Mouse (Mus musculus): Measurements from ENCODE around the gene Cdh1.

Gene Cdh1

DNA sequence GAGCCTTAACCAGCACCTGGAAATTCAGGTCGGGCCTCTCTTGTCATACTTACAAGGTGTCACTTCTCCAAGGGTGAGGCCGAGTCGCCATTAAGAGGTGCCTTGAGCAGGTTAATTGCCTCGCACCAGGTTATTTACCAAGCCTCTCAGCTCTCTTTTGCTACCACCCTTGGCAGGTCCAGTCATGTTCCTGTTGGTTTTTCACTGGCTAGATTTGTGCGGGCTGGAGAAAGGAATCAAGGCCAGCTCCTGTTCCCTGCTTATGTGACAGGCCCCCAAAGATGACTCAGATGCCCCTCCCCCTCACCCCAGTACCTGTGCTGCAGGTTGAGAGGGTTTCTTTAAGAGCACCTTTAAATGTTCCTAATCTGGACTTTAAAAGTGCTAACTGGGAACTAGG is 43.6 kb downstream of the Cdh1 start:
- no peak for DNase-seq (ENCODE audit: inconsistent age in 2 of 2, low spot score in 1 of 2)

DNA sequence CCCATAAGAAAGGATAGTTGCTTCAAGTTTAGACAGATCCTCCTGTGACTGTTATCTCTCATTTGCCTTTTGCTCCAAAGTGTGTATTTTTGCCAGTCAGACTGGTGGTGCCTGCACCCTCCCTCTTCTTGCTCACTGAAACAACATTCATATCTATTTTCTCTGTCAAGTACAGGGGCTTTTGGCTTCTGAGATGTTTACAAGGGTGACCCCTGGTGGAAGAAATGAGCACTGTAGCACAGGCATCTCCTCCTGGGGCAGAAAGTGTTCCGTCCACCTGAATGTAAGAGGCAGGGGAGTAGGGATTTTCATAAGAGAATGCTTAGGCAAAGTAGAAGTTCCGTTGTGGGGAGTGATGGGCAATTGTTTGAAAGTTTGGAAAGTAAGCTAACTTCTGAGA is 44.2 kb downstream of the Cdh1 start:
- DNase-seq (ENCODE audit: inconsistent age in 2 of 2, low spot score in 1 of 2): peak; percentile 72 to 93

- DNase-seq (ENCODE audit: inconsistent age in 2 of 2, low spot score in 1 of 2): no peak
These were observed 45.3 kb downstream of the Cdh1 start for GRCm38 (mm10) chr8:106648421-106648820.

DNA sequence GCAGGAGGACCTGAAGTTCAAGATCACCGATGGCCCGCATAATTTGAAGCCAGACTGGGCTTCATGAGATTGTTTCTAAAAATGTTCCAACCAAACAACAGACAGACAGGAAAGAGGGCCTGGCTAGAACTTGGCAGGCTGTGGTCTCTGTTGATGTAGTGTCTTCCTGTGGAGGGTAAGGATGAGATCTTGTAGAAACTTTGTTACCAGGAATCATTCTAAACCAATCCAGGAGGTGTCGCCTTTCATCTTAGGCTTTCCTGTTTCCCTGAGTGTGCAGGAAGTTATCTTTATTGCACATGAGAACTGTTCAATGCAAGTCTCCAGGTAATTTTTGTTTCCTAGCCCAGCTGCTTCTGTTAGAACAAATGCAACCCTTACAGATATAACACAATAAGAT is 48.8 kb downstream of the Cdh1 start:
- DNase-seq (ENCODE audit: inconsistent age in 2 of 2, low spot score in 1 of 2): no peak

DNA sequence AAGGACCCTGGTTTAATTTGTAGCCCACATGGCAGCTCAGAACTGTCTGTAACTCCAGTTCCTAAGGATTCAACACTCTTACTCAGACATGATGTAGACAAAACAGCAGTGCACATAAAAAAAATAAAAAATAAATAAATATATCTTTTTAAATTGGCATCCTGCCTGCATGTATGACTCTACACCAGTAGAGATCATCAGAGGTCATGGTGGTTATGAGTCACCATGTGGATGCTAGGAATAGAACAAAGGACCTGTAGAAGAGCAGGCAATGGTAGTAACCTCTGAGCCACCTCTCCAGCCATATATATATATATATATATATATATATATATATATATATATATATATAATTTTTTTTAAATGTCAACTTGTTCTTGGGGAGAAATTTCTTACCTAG is 52.9 kb downstream of the Cdh1 start:
- peak in 1 of 2 experiments; percentile 65 for DNase-seq (ENCODE audit: inconsistent age in 2 of 2, low spot score in 1 of 2)

- DNase-seq (ENCODE audit: inconsistent age in 2 of 2, low spot score in 1 of 2): no peak
These were observed 69.6 kb downstream of the Cdh1 start for GRCm38 (mm10) chr8:106672786-106673185.

GRCm38 (mm10) chr8:106674318-106674717 is 71.2 kb downstream of the Cdh1 start:
- DNase-seq (ENCODE audit: inconsistent age in 2 of 2, low spot score in 1 of 2): no peak

GRCm38 (mm10) chr8:106674894-106675293 is 71.7 kb downstream of the Cdh1 start:
- peak in 1 of 2 experiments; percentile 34 for DNase-seq (ENCODE audit: inconsistent age in 2 of 2, low spot score in 1 of 2)

DNA sequence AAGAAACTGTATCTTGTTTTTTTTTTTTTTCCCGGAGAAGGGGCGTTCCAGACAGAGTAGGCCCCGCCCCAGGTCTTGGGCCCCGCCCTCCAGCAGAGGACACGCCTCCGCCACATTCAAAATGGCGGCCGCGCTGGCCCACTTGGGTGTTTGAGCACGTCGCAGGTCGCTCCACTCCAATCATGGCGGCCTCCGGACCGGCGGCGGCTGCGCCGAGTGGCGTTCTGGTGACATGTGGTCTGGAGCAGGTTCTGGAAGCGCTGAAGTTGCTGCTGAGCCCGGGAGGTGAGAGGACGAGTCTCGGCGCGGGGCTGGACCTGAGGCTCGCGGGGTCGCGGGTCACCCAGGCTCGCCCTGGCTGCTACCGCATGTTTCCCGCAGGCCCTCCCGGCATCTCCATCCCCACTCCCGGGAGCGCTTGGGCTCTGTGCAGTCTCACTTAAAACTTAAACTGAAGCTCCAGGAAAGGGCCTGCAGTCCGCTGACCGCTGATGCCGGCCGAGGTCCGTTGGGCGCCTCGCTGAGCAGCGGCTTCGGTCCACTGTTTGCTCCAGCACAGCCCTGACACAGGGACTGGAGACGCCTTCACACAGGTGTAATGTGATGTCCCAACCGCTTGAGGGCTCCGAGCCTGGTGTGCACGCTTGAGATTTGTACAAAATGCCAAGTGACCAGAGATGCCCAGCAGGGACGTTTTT is 80.0 kb downstream of the Cdh1 start, which contains the start of gene Tango6:
Gene Tango6 (plus strand): TSS at position 98 of the 698 bp plus-strand sequence.
- peak; percentile 91 to 97 for DNase-seq (ENCODE audit: inconsistent age in 2 of 2, low spot score in 1 of 2)

DNA sequence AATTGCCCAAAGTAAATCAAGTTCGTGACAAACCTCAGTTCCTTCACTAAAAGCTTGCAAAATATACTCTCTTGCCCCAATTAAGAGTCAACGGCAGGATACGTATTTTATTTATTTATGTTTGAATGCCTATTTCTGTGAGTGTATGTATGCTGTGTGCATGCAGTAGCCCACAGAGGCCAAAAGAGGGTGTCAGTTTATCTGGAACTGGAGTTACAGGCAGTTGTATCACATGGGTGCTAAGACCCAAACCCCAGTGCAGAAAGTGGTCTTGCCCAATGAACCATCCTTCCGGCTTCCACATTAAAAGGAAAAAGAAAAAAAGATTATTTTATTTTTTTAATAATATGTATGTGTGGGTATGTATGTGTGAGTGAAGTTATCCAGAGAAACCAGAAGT is 81.2 kb downstream of the Cdh1 start:
- no peak for DNase-seq (ENCODE audit: inconsistent age in 2 of 2, low spot score in 1 of 2)

- DNase-seq (ENCODE audit: inconsistent age in 2 of 2, low spot score in 1 of 2): peak in 1 of 2 experiments; percentile 57
These were observed 84.3 kb downstream of the Cdh1 start for GRCm38 (mm10) chr8:106687479-106687878.

DNA sequence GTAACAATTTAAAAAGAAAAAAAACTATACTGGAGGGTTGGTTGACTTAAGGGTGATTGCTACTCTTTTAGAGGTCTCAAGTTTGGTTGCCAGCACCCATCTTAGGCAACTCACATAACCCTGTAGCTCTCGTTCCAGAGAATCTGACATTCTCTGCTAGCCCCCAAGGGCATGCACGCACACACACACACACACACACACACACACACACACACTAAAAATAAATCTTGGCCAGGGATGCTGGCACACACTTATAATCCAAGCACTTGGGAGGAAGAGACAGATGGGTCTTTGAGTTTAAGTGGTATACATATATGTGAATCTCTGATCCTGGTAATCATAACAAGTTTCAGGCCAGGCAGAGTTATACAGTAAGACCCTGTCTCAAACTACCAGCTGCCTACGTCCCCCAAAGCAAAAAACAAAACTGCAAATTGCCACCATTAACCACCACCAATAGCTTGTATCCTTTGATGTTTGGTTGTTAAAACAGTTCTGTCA is 94.6 kb downstream of the Cdh1 start:
- no peak for DNase-seq (ENCODE audit: inconsistent age in 2 of 2, low spot score in 1 of 2)

DNA sequence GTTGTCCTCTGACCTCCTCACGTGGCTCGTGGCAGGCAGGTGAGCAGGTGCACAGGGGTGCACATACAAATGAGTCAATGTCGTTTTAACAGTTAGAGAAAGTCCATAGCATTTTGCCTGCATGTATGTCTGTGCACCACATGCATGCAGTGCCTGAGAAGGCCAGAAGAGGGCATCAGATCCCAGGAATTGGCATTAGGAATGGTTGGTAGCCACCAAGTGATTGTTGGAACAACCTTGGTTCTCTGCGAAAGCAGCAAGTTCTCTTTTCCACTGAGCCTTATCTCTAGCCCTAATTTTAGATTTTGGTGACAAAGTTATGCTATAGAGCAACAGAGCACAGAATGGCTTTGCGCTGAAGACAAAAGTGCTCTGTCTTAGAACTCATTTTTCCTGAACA is 96.4 kb downstream of the Cdh1 start:
- peak; percentile 62 to 88 for DNase-seq (ENCODE audit: inconsistent age in 2 of 2, low spot score in 1 of 2)

- no peak for DNase-seq (ENCODE audit: inconsistent age in 2 of 2, low spot score in 1 of 2)
These were observed 97.0 kb downstream of the Cdh1 start for GRCm38 (mm10) chr8:106700131-106700530.

DNA sequence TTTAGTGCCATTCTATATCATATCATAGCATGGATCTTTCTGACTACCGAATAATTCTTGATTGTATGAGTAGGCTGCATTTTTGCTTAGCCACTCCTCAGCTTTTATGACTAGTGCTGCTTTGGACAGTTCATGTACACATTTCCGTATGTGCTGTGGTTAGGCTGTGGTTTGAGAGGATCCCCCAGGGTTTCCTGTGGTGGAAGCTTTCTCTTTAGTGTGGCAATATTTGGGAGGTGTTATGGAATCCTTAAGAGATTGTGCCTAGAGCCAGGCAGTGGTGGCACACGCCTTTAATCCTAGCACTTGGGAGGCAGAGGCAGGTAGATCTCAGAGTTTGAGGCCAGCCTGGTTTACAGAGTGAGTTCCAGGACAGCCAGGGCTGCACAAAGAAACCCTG is 98.2 kb downstream of the Cdh1 start:
- DNase-seq (ENCODE audit: inconsistent age in 2 of 2, low spot score in 1 of 2): no peak

GRCm38 (mm10) chr8:106704199-106704900 is 101.2 kb downstream of the Cdh1 start:
- no peak for DNase-seq (ENCODE audit: inconsistent age in 2 of 2, low spot score in 1 of 2)

DNA sequence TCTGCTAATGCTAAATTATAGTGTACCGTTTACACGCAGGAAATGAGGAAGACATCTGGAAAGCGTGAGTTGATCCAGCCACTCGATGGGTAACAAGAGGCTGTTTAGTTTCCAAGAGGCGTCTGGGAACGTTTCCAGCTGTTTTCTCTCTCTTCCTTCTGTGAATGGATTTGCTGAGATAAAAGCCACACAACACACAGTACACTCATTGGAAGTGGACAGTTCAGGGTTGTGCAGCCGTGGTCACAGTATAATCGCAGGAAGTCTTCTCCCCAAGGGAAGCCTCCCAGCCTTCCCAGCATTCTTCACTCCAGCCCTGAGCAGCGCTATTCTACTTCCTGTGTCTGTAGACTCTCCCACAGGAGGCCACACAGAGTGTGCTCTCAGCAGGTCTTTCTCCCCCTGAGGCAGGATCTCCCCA is 101.8 kb downstream of the Cdh1 start:
- DNase-seq (ENCODE audit: inconsistent age in 2 of 2, low spot score in 1 of 2): peak; percentile 39 to 65

GRCm38 (mm10) chr8:106706194-106706593 is 103.0 kb downstream of the Cdh1 start:
- DNase-seq (ENCODE audit: inconsistent age in 2 of 2, low spot score in 1 of 2): no peak

DNA sequence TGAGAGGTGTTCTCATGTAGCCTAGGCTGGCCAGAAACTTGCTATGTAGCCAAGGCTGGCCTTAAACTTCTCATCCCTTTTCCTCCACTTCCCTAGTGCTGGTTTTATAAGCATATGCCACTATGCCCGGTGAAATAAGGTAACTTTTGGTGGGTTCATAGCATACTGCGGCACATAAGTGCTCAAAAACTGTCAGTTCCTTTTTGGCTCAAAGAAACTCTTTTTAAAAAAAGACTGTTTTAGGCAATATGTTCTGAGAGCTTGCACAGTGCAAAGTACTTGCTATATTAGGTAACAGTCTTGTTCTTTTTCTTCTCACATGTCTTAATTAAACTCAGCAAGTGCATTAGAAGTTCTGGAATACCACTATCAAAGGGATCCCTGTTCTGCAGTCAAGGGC is 106.9 kb downstream of the Cdh1 start:
- DNase-seq (ENCODE audit: inconsistent age in 2 of 2, low spot score in 1 of 2): no peak

- no peak for DNase-seq (ENCODE audit: inconsistent age in 2 of 2, low spot score in 1 of 2)
These were observed 109.3 kb downstream of the Cdh1 start for GRCm38 (mm10) chr8:106712487-106712886.

- no peak for DNase-seq (ENCODE audit: inconsistent age in 2 of 2, low spot score in 1 of 2)
These were observed 111.1 kb downstream of the Cdh1 start for GRCm38 (mm10) chr8:106714297-106714696.

DNA sequence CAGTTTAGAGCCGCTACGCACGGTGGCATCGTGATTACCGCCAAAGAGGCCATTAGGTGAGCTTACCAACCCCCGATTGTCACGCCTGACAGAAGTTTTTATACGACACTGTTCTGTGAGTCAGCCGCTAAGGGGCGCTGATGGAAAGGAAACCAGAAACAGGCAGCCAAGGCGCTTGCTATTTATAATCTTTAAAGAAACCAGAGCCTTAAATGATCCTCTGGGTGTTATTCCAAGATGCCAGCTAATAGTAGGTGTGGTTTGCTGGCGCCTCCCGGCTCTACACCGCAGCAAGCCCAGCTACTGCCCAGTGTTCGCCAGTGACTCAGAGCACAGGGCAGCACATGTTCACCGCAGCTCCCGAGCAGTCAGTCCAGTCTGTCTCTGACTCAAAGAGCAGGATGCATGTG is 114.9 kb downstream of the Cdh1 start:
- peak; percentile 86 to 94 for DNase-seq (ENCODE audit: inconsistent age in 2 of 2, low spot score in 1 of 2)
